Mouse (Mus musculus) thymus, postnatal 14 days (tissue): ENCODE results near the gene Vmn2r23.
"Not testable (repeated sequence)": the region's sequence is repeated elsewhere in the genome, so short reads cannot be mapped to it uniquely, and the experiment has no call there.

Experiments used
- DNase-seq: peaks from one replicate; pipeline ENCODE4 v3.0.0; 2021

Gene Vmn2r23

GRCm38 (mm10) chr6:123702370-123702769, at the start of gene Vmn2r23:
Vmn2r23 (plus strand) TSS chr6:123702670.
- DNase-seq, result no peak

- no peak for DNase-seq
These were observed 45.4 kb upstream of the Vmn2r23 start for GRCm38 (mm10) chr6:123657040-123657439.

DNA sequence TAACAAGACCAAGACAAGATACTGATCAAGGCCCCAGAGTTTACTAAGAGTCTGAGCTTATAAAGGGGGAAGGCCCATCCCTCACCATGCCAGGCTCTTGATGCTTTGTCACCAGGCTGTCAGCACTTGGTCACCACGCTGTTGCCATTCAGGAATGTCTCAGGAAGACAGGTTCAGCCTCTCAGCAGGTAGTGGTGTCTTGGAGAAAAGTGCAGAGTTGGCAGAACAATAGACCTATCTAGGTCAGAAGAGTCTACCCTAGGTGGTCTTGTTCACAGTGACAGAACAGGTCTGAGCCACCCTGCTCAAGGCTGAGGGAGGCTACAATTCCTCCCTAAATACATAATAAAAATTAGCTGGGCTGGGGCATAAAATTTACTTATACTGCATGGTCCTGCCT, 5.8 kb upstream of the Vmn2r23 start:
- not testable (repeated sequence) for DNase-seq

DNA sequence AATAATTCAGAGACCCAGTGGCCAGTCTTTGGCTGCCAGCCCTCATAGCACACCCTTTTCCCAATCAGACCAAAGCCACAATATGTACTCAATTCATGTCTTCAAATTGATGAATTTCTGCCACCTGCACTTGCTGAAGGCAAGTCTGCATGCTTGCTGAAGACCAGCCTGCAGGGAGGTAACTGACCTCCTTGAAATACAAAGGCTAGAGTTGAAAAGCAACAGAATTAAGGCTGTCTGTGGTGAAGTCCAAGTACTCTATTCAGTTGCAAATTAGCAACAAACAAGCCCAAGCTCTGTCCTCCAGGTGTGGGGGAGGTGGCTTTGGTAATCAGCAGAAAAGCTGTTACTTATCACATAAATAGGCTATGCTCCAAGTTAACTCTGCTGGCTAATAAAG, 5.3 kb upstream of the Vmn2r23 start:
- DNase-seq, result no peak

- DNase-seq, result no peak
These were observed 67.6 kb downstream of the Vmn2r23 start for GRCm38 (mm10) chr6:123770031-123770430.

DNA sequence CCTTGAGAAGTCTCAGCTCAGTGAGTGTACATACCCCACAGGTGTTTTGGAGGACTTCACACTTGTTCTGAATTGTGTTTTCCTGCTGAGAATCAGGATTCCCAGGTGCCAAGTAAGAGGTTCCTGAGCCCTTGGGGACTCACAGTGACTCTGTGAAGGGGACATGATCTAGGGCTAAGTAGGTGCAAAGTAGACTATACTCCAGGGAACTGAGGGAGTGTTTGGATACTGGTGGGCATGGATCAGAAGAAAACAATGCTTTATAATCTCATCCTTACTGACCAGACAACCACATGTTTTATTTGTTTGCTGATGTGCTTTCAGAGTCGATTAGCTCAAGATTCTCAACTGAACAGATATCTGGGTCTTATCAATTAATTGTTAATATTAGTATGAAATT, 76.1 kb downstream of the Vmn2r23 start, which contains the start of gene Vmn2r24:
TSS of gene Vmn2r24 (plus strand) at position 301 of the 400 bp plus-strand sequence.
- DNase-seq, result no peak

- no peak for DNase-seq
These were observed 82.4 kb downstream of the Vmn2r23 start for GRCm38 (mm10) chr6:123784857-123785256.

GRCm38 (mm10) chr6:123793746-123794145, 91.3 kb downstream of the Vmn2r23 start:
- DNase-seq, result no peak
